Mouse (Mus musculus): ENCODE measurements around the gene Slamf8. TPM values are rescaled to one million over a fixed set of nuclear protein-coding genes. Genes with fewer than 3 reads are reported as not detected.

Gene Slamf8
- polyA plus RNA-seq, 1 experiment from 2014 or later = 0.27 TPM

- Histone ChIP-seq H3K4me1 (replicated peaks; ENCODE audit: control insufficient read depth, insufficient read depth, low read length) (no peaks in the 10 kb centered on the region), H3K27ac (ENCODE audit: low read depth, low read length) (no peak overlapping the region), H3K27me3 (replicated peaks; ENCODE audit: control insufficient read depth, insufficient read depth, low read length) (no peaks in the 10 kb centered on the region), H3K4me2 (replicated peaks; ENCODE audit: low read depth) (no peak overlapping the region), H3K4me3 (ENCODE audit: low read depth, low read length) (no peak overlapping the region), H3K36me3 (ENCODE audit: control insufficient read depth, insufficient read depth) (no peaks in the 10 kb centered on the region), H3K9me3 (ENCODE audit: control insufficient read depth) (no peaks in the 10 kb centered on the region), H3K9ac (ENCODE audit: low read depth, low read length) (no peak overlapping the region)
- ATAC-seq = no peak
- 58% methylated on average over 6 of the region's 6 CpGs for WGBS
- no peak for TF ChIP-seq CTCF (IDR thresholded peaks at IDR 0.05; ENCODE audit: low read depth)
Observed at GRCm38 (mm10) chr1:172539827-172540226, 50.5 kb downstream of the Slamf8 start.

- WGBS = 87% methylated on average over 16 of the region's 16 CpGs
- Histone ChIP-seq H3K27ac (ENCODE audit: low read depth, low read length) (no peak overlapping the region), H3K9me3 (ENCODE audit: control insufficient read depth) (no peaks in the 10 kb centered on the region), H3K27me3 (replicated peaks; ENCODE audit: control insufficient read depth, insufficient read depth, low read length) (peaks cover 6% of the 10 kb centered on the region; the same call in 1 of the 2 replicates), H3K4me3 (ENCODE audit: low read depth, low read length) (no peak overlapping the region), H3K36me3 (ENCODE audit: control insufficient read depth, insufficient read depth) (no peaks in the 10 kb centered on the region), H3K4me1 (replicated peaks; ENCODE audit: control insufficient read depth, insufficient read depth, low read length) (peaks cover 3% of the 10 kb centered on the region; the same call in 1 of the 2 replicates), H3K9ac (ENCODE audit: low read depth, low read length) (no peak overlapping the region), H3K4me2 (replicated peaks; ENCODE audit: low read depth) (no peak overlapping the region)
- TF ChIP-seq CTCF (IDR thresholded peaks at IDR 0.05; ENCODE audit: low read depth) = no peak
- no peak for ATAC-seq
Observed at GRCm38 (mm10) chr1:172535116-172535515, 55.3 kb downstream of the Slamf8 start.

DNA sequence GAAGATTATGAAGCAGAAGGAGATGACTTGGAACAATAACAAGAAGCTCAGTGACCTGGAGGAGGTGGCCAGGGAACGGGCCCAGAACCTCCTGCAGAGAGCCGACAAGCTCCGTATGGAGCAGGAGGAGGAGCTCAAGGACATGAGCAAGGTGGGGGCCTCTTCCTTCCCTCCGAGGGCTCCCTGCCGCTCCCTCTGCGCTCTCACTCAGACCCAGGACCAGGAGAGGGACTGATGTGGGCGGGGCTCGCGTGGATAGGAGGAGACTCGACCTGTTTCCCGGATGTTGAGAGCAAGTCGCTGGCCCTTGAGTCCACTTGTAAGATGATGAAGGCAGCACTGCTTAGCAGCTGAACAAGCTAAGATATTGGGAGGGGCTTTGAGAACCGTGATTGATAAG lies 57.8 kb downstream of the Slamf8 start:
- TF ChIP-seq CTCF (IDR thresholded peaks at IDR 0.05; ENCODE audit: low read depth) = no peak
- Histone ChIP-seq H3K36me3 (ENCODE audit: control insufficient read depth, insufficient read depth) (no peaks in the 10 kb centered on the region), H3K27ac (ENCODE audit: low read depth, low read length) (no peak overlapping the region), H3K4me3 (ENCODE audit: low read depth, low read length) (peak overlapping the region; percentile 14; the same call in 1 of the 2 replicates), H3K4me2 (replicated peaks; ENCODE audit: low read depth) (peak overlapping the region; percentile 55), H3K27me3 (replicated peaks; ENCODE audit: control insufficient read depth, insufficient read depth, low read length) (peaks cover 9% of the 10 kb centered on the region), H3K9ac (ENCODE audit: low read depth, low read length) (no peak overlapping the region), H3K4me1 (replicated peaks; ENCODE audit: control insufficient read depth, insufficient read depth, low read length) (peaks cover 3% of the 10 kb centered on the region; the same call in 1 of the 2 replicates), H3K9me3 (ENCODE audit: control insufficient read depth) (no peaks in the 10 kb centered on the region)
- ATAC-seq = peak; percentile 49; the same call in 1 of the 2 replicates
- 2% methylated on average over 13 of the region's 13 CpGs for WGBS

Other genes with a start within 250 kb of the Slamf8 start
- 0.16 and 0.17 TPM in 2 replicates for gene Kcnj10, start 249.4 kb downstream of the Slamf8 start, polyA plus RNA-seq (2015; fragmentation: Nextera tagmentation; extraction: Ambion mirVana)
- gene Pigm, start 214.0 kb downstream of the Slamf8 start, polyA plus RNA-seq (2015; fragmentation: Nextera tagmentation; extraction: Ambion mirVana) = 4.3 and 4.4 TPM in 2 replicates
- 1.8 and 2.1 TPM in 2 replicates for gene Slamf9, start 115.2 kb downstream of the Slamf8 start, polyA plus RNA-seq (2015; fragmentation: Nextera tagmentation; extraction: Ambion mirVana)
- gene Igsf9, start 108.8 kb downstream of the Slamf8 start, polyA plus RNA-seq (2015; fragmentation: Nextera tagmentation; extraction: Ambion mirVana) = 73.4 and 93.7 TPM in 2 replicates
- 339 and 374 TPM in 2 replicates for gene Tagln2, start 90.5 kb downstream of the Slamf8 start, polyA plus RNA-seq (2015; fragmentation: Nextera tagmentation; extraction: Ambion mirVana)
- 0.77 and 1.3 TPM in 2 replicates for gene Cfap45, start 69.8 kb downstream of the Slamf8 start, polyA plus RNA-seq (2015; fragmentation: Nextera tagmentation; extraction: Ambion mirVana)
- gene Vsig8, start 34.6 kb downstream of the Slamf8 start, polyA plus RNA-seq (2015; fragmentation: Nextera tagmentation; extraction: Ambion mirVana) = 0.44 and 0.53 TPM in 2 replicates
- gene Fcrl6, start 12.0 kb upstream of the Slamf8 start, polyA plus RNA-seq (2015; fragmentation: Nextera tagmentation; extraction: Ambion mirVana) = not detected in 2 replicates
- 18.9 and 19.7 TPM in 2 replicates for gene Dusp23, start 42.4 kb upstream of the Slamf8 start, polyA plus RNA-seq (2015; fragmentation: Nextera tagmentation; extraction: Ambion mirVana)
- 0.12 and 0.17 TPM in 2 replicates for gene Crp, start 107.5 kb upstream of the Slamf8 start, polyA plus RNA-seq (2015; fragmentation: Nextera tagmentation; extraction: Ambion mirVana)

Data from intestine, postnatal 0 days (tissue).